Mouse (Mus musculus): Measurements from ENCODE around the gene Gm11562. TPM values are rescaled to one million over a fixed set of nuclear protein-coding genes. Genes with fewer than 3 reads are reported as not detected.
"Not testable (repeated sequence)": the region's sequence is repeated elsewhere in the genome, so short reads cannot be mapped to it uniquely, and the experiment has no call there.

Gene Gm11562
- total and polyA plus RNA-seq, 2 experiments from 2014 or later = not detected

DNA sequence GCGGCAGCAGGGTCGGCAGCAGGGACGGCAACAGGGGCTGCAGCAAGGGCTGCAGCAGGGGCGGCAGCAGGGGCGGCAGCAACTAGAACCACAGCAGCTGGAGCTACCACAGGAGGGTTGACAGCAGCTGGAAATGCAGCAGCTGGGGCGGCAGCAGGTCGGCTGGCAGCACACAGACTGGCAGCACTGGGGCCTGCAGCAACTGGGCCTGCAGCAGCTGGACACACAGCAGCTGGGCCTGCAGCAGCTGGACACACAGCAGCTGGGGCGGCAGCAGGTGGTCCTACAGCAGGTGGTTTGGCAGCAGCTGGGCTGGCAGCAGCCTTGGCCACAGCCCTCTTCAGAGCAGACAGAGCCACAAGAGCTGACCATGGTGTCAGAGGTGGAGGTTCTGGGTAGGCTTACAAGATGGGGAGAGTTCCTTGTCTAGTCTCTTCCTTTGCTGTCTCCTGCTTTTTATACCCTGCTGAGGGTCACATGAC lies 14.5 kb upstream of the Gm11562 start, which contains the start of gene Krtap4-2:
TSS of gene Krtap4-2 (minus strand) at position 432 of the 482 bp plus-strand sequence.
- Histone ChIP-seq H3K9me3 (ENCODE audit: low read length) (no peaks in the 10 kb centered on the region), H3K36me3 (ENCODE audit: insufficient read depth, low read length) (no peaks in the 10 kb centered on the region), H3K4me3 (ENCODE audit: low read depth, low read length) (no peak within 1 kb of the TSS), H3K27me3 (ENCODE audit: insufficient read depth, low read length) (no peaks in the 10 kb centered on the region), H3K4me1 (ENCODE audit: insufficient read depth, low read length) (no peaks in the 10 kb centered on the region), H3K9ac (replicated peaks; ENCODE audit: low read length, poor library complexity, severe bottlenecking) (no peak within 1 kb of the TSS), H3K27ac (ENCODE audit: low read depth, low read length) (no peak within 1 kb of the TSS), H3K4me2 (ENCODE audit: low read depth, low read length, poor library complexity, severe bottlenecking) (no peak within 1 kb of the TSS)
- WGBS = 35% methylated on average over 8 of the region's 8 CpGs
- TF ChIP-seq CTCF (IDR thresholded peaks at IDR 0.05) = no peak
- ATAC-seq (ENCODE audit: low FRiP score) (no peak), DNase-seq (ENCODE audit: low spot score) (no peak)

GRCm38 (mm10) chr11:99633293-99633692 lies 13.1 kb upstream of the Gm11562 start:
- Histone ChIP-seq H3K4me3 (ENCODE audit: low read depth, low read length) (no peak overlapping the region), H3K36me3 (ENCODE audit: insufficient read depth, low read length) (no peaks in the 10 kb centered on the region), H3K27me3 (ENCODE audit: insufficient read depth, low read length) (no peaks in the 10 kb centered on the region), H3K4me2 (ENCODE audit: low read depth, low read length, poor library complexity, severe bottlenecking) (no peak overlapping the region), H3K27ac (ENCODE audit: low read depth, low read length) (no peak overlapping the region), H3K4me1 (ENCODE audit: insufficient read depth, low read length) (no peaks in the 10 kb centered on the region), H3K9ac (replicated peaks; ENCODE audit: low read length, poor library complexity, severe bottlenecking) (no peak overlapping the region), H3K9me3 (ENCODE audit: low read length) (no peaks in the 10 kb centered on the region)
- no peak for DNase-seq (ENCODE audit: low spot score)
- WGBS = 72% methylated on average over 2 of the region's 2 CpGs
- TF ChIP-seq CTCF (IDR thresholded peaks at IDR 0.05) = no peak
- no peak for ATAC-seq (ENCODE audit: low FRiP score)

GRCm38 (mm10) chr11:99630890-99631289 lies 10.7 kb upstream of the Gm11562 start:
- WGBS = 72% methylated on average over 3 of the region's 3 CpGs
- H3K9ac ChIP-seq (replicated peaks; ENCODE audit: low read length, poor library complexity, severe bottlenecking) = no peak overlapping the region
- no peak overlapping the region for H3K27ac ChIP-seq (ENCODE audit: low read depth, low read length)
- no peaks in the 10 kb centered on the region for H3K27me3 ChIP-seq (ENCODE audit: insufficient read depth, low read length)
- H3K36me3 ChIP-seq (ENCODE audit: insufficient read depth, low read length) = no peaks in the 10 kb centered on the region
- no peak for TF ChIP-seq CTCF (IDR thresholded peaks at IDR 0.05)
- no peaks in the 10 kb centered on the region for H3K4me1 ChIP-seq (ENCODE audit: insufficient read depth, low read length)
- H3K9me3 ChIP-seq (ENCODE audit: low read length) = no peaks in the 10 kb centered on the region
- H3K4me2 ChIP-seq (ENCODE audit: low read depth, low read length, poor library complexity, severe bottlenecking) = no peak overlapping the region
- ATAC-seq (ENCODE audit: low FRiP score) (no peak), DNase-seq (ENCODE audit: low spot score) (no peak)
- H3K4me3 ChIP-seq (ENCODE audit: low read depth, low read length) = no peak overlapping the region

DNA sequence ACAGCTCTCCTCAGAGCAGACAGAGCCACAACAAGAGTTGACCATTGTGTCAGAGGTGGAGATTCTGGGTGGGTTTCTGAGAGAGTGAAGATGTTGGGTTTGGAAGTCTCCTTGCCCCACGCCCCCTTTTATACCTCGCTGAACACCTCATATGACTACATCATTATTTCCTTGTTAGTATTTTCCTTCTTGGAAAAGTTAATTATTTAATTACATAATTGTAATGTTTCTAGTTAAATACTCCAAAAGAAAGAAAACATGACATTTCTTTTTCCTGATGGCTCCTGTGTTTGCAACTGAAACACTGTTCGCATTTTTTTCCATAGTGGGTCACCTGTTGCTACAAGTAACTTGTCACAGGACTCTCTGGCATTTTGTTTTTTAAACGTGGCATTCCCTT lies 7.9 kb upstream of the Gm11562 start, which contains the start of gene Krtap4-1:
TSS of gene Krtap4-1 (minus strand) at position 101 of the 400 bp plus-strand sequence.
- WGBS = 84% methylated on average over 4 of the region's 4 CpGs
- ATAC-seq (ENCODE audit: low FRiP score) (no peak), DNase-seq (ENCODE audit: low spot score) (no peak)
- H3K9me3 ChIP-seq (ENCODE audit: low read length) = no peaks in the 10 kb centered on the region
- H3K4me3 ChIP-seq (ENCODE audit: low read depth, low read length) = no peak within 1 kb of the TSS
- H3K9ac ChIP-seq (replicated peaks; ENCODE audit: low read length, poor library complexity, severe bottlenecking) = no peak within 1 kb of the TSS
- no peak for TF ChIP-seq CTCF (IDR thresholded peaks at IDR 0.05)
- H3K4me1 ChIP-seq (ENCODE audit: insufficient read depth, low read length) = no peaks in the 10 kb centered on the region
- H3K27me3 ChIP-seq (ENCODE audit: insufficient read depth, low read length) = no peaks in the 10 kb centered on the region
- no peak within 1 kb of the TSS for H3K4me2 ChIP-seq (ENCODE audit: low read depth, low read length, poor library complexity, severe bottlenecking)
- H3K27ac ChIP-seq (ENCODE audit: low read depth, low read length) = no peak within 1 kb of the TSS
- no peaks in the 10 kb centered on the region for H3K36me3 ChIP-seq (ENCODE audit: insufficient read depth, low read length)

- no peaks in the 10 kb centered on the region for H3K9me3 ChIP-seq (ENCODE audit: low read length)
- WGBS = 71% methylated on average over 3 of the region's 3 CpGs
- no peak for DNase-seq (ENCODE audit: low spot score)
Measured at GRCm38 (mm10) chr11:99614796-99615363, 5.4 kb downstream of the Gm11562 start, which contains the start of gene Krtap2-4. TSS of gene Krtap2-4 (minus strand) at chr11:99614846.

DNA sequence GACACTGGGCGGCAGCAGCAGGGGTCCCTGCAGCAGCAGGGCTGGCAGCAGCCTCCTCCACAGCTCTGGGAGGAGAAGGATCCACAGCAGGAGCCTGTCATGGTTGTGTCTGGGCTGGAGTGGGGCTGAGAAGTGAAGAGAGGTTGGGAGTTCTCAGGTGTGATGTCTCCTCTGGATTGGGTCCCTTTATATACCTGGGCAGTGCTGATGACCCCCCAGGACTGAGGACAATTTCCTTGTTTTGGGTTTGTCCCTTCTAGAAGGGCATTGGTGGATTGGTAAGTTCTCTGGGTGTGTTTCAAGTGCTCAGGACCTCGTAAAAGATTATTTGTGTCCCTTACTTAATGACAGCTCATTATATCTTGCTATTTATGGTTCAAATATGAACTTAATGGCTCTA lies 10.1 kb downstream of the Gm11562 start, which contains the start of gene Gm11937:
TSS of gene Gm11937 (minus strand) at position 101 of the 400 bp plus-strand sequence.
- 60% methylated on average over 1 of the region's 2 CpGs for WGBS
- not testable (repeated sequence) for H3K36me3 ChIP-seq (ENCODE audit: insufficient read depth, low read length); DNase-seq (ENCODE audit: low spot score); H3K4me2 ChIP-seq (ENCODE audit: low read depth, low read length, poor library complexity, severe bottlenecking); H3K27me3 ChIP-seq (ENCODE audit: insufficient read depth, low read length); H3K9ac ChIP-seq (replicated peaks; ENCODE audit: low read length, poor library complexity, severe bottlenecking); H3K4me3 ChIP-seq (ENCODE audit: low read depth, low read length); H3K9me3 ChIP-seq (ENCODE audit: low read length); ATAC-seq (ENCODE audit: low FRiP score); H3K4me1 ChIP-seq (ENCODE audit: insufficient read depth, low read length); H3K27ac ChIP-seq (ENCODE audit: low read depth, low read length)

More at GRCm38 (mm10) chr11:99614796-99615363, 5.4 kb downstream of the Gm11562 start, which contains the start of gene Krtap2-4:
- ATAC-seq (ENCODE audit: low FRiP score) = no peak
- Histone ChIP-seq H3K36me3 (ENCODE audit: insufficient read depth, low read length) (no peaks in the 10 kb centered on the region), H3K9ac (replicated peaks; ENCODE audit: low read length, poor library complexity, severe bottlenecking) (no peak within 1 kb of the TSS), H3K27me3 (ENCODE audit: insufficient read depth, low read length) (no peaks in the 10 kb centered on the region), H3K4me3 (ENCODE audit: low read depth, low read length) (no peak within 1 kb of the TSS), H3K4me2 (ENCODE audit: low read depth, low read length, poor library complexity, severe bottlenecking) (no peak within 1 kb of the TSS), H3K27ac (ENCODE audit: low read depth, low read length) (no peak within 1 kb of the TSS), H3K4me1 (ENCODE audit: insufficient read depth, low read length) (no peaks in the 10 kb centered on the region)
- no peak for TF ChIP-seq CTCF (IDR thresholded peaks at IDR 0.05)
